Mouse (Mus musculus) cerebellum, adult 18-20 months (tissue): ENCODE data around the gene Klhl2.

Experiments
- DNase-seq, 2 experiments: peaks; one replicate each; pipeline ENCODE4 v3.0.0; 2021

Gene Klhl2

DNA sequence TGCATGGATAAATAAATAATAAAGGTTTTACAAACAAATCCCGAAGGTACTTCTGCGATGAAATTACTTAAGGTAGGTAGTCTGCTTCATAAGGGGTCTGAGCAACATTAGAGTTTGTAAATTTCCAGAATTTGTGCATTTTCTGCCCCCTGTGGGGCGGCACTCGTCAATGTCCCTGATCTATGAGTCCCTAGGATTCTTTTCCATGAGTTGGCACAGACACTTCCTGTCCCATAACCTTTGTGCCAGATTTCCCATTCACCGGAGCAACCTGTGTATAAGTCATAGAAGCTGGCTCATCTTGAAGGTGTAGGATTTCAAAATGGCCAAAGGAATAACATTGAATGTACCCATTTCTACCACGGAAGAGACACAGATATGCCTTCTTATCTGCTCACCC lies 159.5 kb downstream of the Klhl2 start:
- peak in 1 of 2 experiments; percentile 38 for DNase-seq
